14 mouse cellular contexts compared by ENCODE assay signal in the genomic region with DNA sequence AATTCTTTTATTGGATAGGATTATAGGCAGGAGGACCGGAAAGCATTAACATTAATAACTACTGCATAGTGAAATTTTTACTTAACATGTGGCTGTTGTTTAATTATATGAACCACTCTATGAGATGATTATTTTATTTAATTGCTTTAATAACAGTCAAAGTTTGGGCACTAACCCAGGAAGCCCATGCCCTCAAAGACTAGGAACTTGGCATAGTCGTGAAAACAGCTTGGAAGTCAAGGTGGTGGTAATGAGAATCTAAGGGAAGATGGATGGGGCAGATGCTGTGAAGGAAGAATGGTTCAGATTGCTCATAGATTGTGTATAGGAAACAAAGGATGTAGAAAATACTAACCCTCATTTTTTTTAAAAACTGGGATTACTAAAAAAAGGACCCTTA.
A peak's percentile ranks its signal among the peaks of the same experiment; 100 is the strongest.
DNase-seq lines count a peak whose midpoint lies in the region; TF ChIP-seq lines count a peak whose summit lies in the region.
"Had no signal": no experiment of that assay in that cellular context is flagged by ENCODE, and none has a peak within 500 bp of the region (broad histone marks: within the 10 kb centered on the region; RNA-seq: fewer than 3 reads in every experiment).

No protein-coding gene starts in this region.

- TF ChIP-seq POLR2A in brain, embryonic 14.5 days (IDR thresholded peaks at IDR 0.05; ENCODE audit: borderline replicate concordance, extremely low read depth, insufficient read depth, insufficient read length, poor library complexity, severe bottlenecking): no peak

- peak; percentile 40 to 54 for DNase-seq in cerebellum, postnatal 14 days
- DNase-seq in cerebellum, adult 18-20 months: no peak
- peak; percentile 18 for DNase-seq in layer of hippocampus, adult 9-11 months
- DNase-seq in layer of hippocampus, postnatal 25 days (ENCODE audit: extremely low spot score in 1 of 2, low spot score in 1 of 2): no peak
- peak; percentile 21 for DNase-seq in brain, embryonic 14.5 days (ENCODE audit: low read depth)
- no peak for DNase-seq in kidney, postnatal 4 days
- DNase-seq: adrenal gland, adult 2 months; adrenal gland, postnatal 10 days; adrenal gland, postnatal 25 days; cerebellum, adult 11-12 months; cerebellum, adult 8-10 months; cerebellum, adult 9-11 months; cerebellum, postnatal 36 days; forebrain, postnatal 0 days had no signal

- no peak for TF ChIP-seq CTCF in brain, embryonic 14.5 days (IDR thresholded peaks at IDR 0.05; ENCODE audit: borderline replicate concordance, extremely low read depth, insufficient read depth, insufficient read length)

Comparison
In these comparisons a context has a peak if more than half of its experiments do, and no peak if none do; other contexts are left out.
1. DNase-seq: peak in cerebellum, postnatal 14 days (2 of 2), layer of hippocampus, adult 9-11 months (single experiment) and brain, embryonic 14.5 days (single experiment); none in cerebellum, adult 18-20 months (0 of 2), layer of hippocampus, postnatal 25 days (0 of 2) and kidney, postnatal 4 days (0 of 2).